Mouse (Mus musculus) brain, embryonic 14.5 days (tissue): ENCODE measurements at regions not wholly inside any gene's neighbourhood (a gene's known extent, or its start where the extent isn't known, plus 50 kb on each side); places are given as distances from the start of the nearest gene placed in this dataset.

Experiments used
- CTCF ChIP-seq: fragments of 200-500 bp; IDR thresholded peaks from 2 replicates; pipeline ENCODE4 v1.5.1; 2012; ENCODE audit warnings: inconsistent platforms, mild to moderate bottlenecking, moderate library complexity, borderline replicate concordance; ENCODE audit not compliant: insufficient read depth, insufficient read length; ENCODE audit errors: extremely low read depth
- POLR2A ChIP-seq: fragments of 200-500 bp; IDR thresholded peaks from 2 replicates; pipeline ENCODE4 v1.6.1; 2012; ENCODE audit warnings: mild to moderate bottlenecking, inconsistent platforms, borderline replicate concordance; ENCODE audit not compliant: poor library complexity, insufficient read depth, insufficient read length, severe bottlenecking; ENCODE audit errors: extremely low read depth

DNA sequence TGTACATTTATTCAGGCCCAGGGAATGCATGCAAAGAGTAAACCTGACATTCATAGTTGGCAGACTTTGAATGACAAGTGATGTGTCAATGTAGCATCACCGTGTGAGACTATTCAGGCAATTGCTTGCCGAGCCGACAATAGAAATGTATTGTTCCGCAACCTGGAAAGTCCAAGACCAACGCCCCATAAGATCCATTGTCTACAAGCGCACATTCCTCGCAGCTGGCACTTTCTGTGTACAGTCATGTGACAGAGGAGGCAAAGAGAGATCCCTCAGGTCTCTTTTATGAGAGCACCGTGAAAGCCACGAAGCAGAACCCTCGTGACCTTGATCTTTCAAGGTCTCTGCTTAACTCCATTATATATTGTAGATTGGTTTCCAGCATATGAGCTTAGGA, 150.9 kb upstream of the N4bp1 start:
- TF ChIP-seq CTCF (no peak), POLR2A (no peak)
